ENCODE assay signal across 12 mouse cellular contexts in the genomic region with DNA sequence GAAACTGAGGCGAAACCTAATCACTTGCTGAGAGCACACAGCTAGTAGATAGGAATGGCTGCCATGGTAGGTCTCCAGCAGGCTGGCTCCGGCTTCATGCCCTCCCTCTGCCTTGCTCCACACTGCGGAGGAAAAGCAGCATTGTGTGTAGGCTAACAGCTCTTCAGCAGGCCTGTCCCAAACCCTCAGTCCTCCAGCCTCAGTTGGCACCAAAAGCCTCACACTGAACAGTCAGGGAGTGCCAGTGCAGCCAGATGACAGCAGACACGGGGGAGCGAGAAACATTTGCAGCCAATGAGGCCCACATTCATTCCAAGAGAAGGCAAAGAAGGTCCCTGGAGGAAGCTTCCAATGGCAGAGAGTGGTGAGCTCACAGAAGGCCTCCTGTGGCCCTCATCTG.
DNase-seq lines count a peak whose midpoint lies in the region; ATAC-seq lines count a peak whose summit lies in the region.
"Had no signal": no experiment of that assay in that cellular context is flagged by ENCODE, and none has a peak within 500 bp of the region (broad histone marks: within the 10 kb centered on the region; RNA-seq: fewer than 3 reads in every experiment).

No protein-coding gene starts in this region.

- intact Hi-C loops in heart, postnatal 36 days (cut with DNase I): no loop called here

- H3K9me3 ChIP-seq in kidney, embryonic 15.5 days (replicated peaks): no peaks in the 10 kb centered on the region
- no peaks in the 10 kb centered on the region for H3K9me3 ChIP-seq in embryonic facial prominence, embryonic 13.5 days
- H3K9me3 ChIP-seq in midbrain, embryonic 10.5 days (replicated peaks): no peaks in the 10 kb centered on the region

- no peaks in the 10 kb centered on the region for H3K27me3 ChIP-seq in kidney, embryonic 15.5 days
- no peaks in the 10 kb centered on the region for H3K27me3 ChIP-seq in embryonic facial prominence, embryonic 13.5 days
- H3K27me3 ChIP-seq in midbrain, embryonic 10.5 days (ENCODE audit: low read depth, poor library complexity, severe bottlenecking): peaks cover 39% of the 10 kb centered on the region

- H3K9ac ChIP-seq in kidney, embryonic 15.5 days: no peak overlapping the region; the same call in 1 of the 2 replicates
- H3K9ac ChIP-seq in embryonic facial prominence, embryonic 13.5 days: peak overlapping the region; percentile 12; the same call in 1 of the 2 replicates

- no peak overlapping the region for H3K4me3 ChIP-seq in kidney, embryonic 15.5 days (replicated peaks)
- H3K4me3 ChIP-seq in embryonic facial prominence, embryonic 13.5 days: no peak overlapping the region
- H3K4me3 ChIP-seq in midbrain, embryonic 10.5 days: no peak overlapping the region

- WGBS in kidney, embryonic 15.5 days: 82% methylated on average over 5 of the region's 5 CpGs
- 86% methylated on average over 5 of the region's 5 CpGs for WGBS in embryonic facial prominence, embryonic 13.5 days
- 90% methylated on average over 5 of the region's 5 CpGs for WGBS in midbrain, embryonic 10.5 days

- H3K4me1 ChIP-seq in kidney, embryonic 15.5 days: peaks cover 100% of the 10 kb centered on the region
- H3K4me1 ChIP-seq in embryonic facial prominence, embryonic 13.5 days: peaks cover 93% of the 10 kb centered on the region
- peaks cover 37% of the 10 kb centered on the region for H3K4me1 ChIP-seq in midbrain, embryonic 10.5 days

- peak overlapping the region; percentile 65 for H3K4me2 ChIP-seq in kidney, embryonic 15.5 days
- H3K4me2 ChIP-seq in embryonic facial prominence, embryonic 13.5 days: no peak overlapping the region

- peak; percentile 95 for DNase-seq in heart, adult 11 months
- no peak for DNase-seq in heart, postnatal 36 days
- DNase-seq in kidney, adult 11 months: no peak
- DNase-seq in layer of hippocampus, postnatal 10 days (ENCODE audit: low spot score in 2 of 2): peak; percentile 54 to 56
- no peak for DNase-seq in urinary bladder, postnatal 25 days (ENCODE audit: low spot score)
- DNase-seq in midbrain, embryonic 10.5 days (ENCODE audit: low spot score): no peak
- DNase-seq: gastrocnemius, postnatal 36 days; lung, postnatal 4 days; spleen, adult 18-20 months; thymus, postnatal 14 days had no signal

- no peaks in the 10 kb centered on the region for H3K36me3 ChIP-seq in kidney, embryonic 15.5 days
- H3K36me3 ChIP-seq in embryonic facial prominence, embryonic 13.5 days: no peaks in the 10 kb centered on the region
- H3K36me3 ChIP-seq in midbrain, embryonic 10.5 days: no peaks in the 10 kb centered on the region

- H3K27ac ChIP-seq in kidney, embryonic 15.5 days: peak overlapping the region; percentile 92
- peak overlapping the region; percentile 33; the same call in 1 of the 2 replicates for H3K27ac ChIP-seq in embryonic facial prominence, embryonic 13.5 days
- H3K27ac ChIP-seq in midbrain, embryonic 10.5 days (replicated peaks): no peak overlapping the region

- ATAC-seq in kidney, embryonic 15.5 days (replicated peaks; ENCODE audit: low FRiP score): no peak
- no peak for ATAC-seq in embryonic facial prominence, embryonic 13.5 days (ENCODE audit: insufficient number of reproducible peaks, insufficient read depth, low FRiP score, low TSS enrichment, low read depth)

Comparison
In these comparisons a context has a peak if more than half of its experiments do, and no peak if none do; other contexts are left out.
1. DNase-seq: peak in heart, adult 11 months (single experiment) and layer of hippocampus, postnatal 10 days (2 of 2); none in heart, postnatal 36 days (0 of 2), kidney, adult 11 months (single experiment), urinary bladder, postnatal 25 days (single experiment) and midbrain, embryonic 10.5 days (single experiment).